Mouse (Mus musculus) intestine, postnatal 0 days (tissue): Measurements from ENCODE around the gene Usp6nl. TPM values are rescaled to one million over a fixed set of nuclear protein-coding genes. Genes with fewer than 3 reads are reported as not detected.

Source experiments
- ATAC-seq: fragments of 200-750 bp; cut with Nextera tagmentation; 2 replicates; pipeline ENCODE4 v1.8.0; 2017; ENCODE audit warnings: mild to moderate bottlenecking, moderate TSS enrichment, moderate library complexity
- H3K27ac ChIP-seq: fragments of 300-500 bp; sonication (generic); 2 replicates; pipeline ENCODE4 v1.5.1; 2014; ENCODE audit warnings: mild to moderate bottlenecking, low read depth, low read length, moderate library complexity
- H3K27me3 ChIP-seq: fragments of 300-500 bp; sonication (generic); replicated peaks from 2 replicates; pipeline ENCODE4 v1.6.1; 2014; ENCODE audit warnings: low read length, mixed read lengths; ENCODE audit not compliant: control insufficient read depth, insufficient read depth
- H3K36me3 ChIP-seq: fragments of 300-500 bp; sonication (generic); 2 replicates; pipeline ENCODE4 v1.6.1; 2014; ENCODE audit warnings: mild to moderate bottlenecking, moderate library complexity; ENCODE audit not compliant: control insufficient read depth, insufficient read depth
- H3K4me1 ChIP-seq: fragments of 300-500 bp; sonication (generic); replicated peaks from 2 replicates; pipeline ENCODE4 v1.6.1; 2014; ENCODE audit warnings: antibody characterized with exemption, low read length, mixed read lengths; ENCODE audit not compliant: control insufficient read depth, insufficient read depth
- H3K4me2 ChIP-seq: fragments of 300-500 bp; sonication (generic); replicated peaks from 2 replicates; pipeline ENCODE4 v1.6.1; 2014; ENCODE audit warnings: low read depth, mild to moderate bottlenecking, moderate library complexity
- H3K4me3 ChIP-seq: fragments of 300-500 bp; sonication (generic); 2 replicates; pipeline ENCODE4 v1.5.1; 2014; ENCODE audit warnings: low read depth, low read length
- H3K9ac ChIP-seq: fragments of 300-500 bp; sonication (generic); 2 replicates; pipeline ENCODE4 v1.6.1; 2014; ENCODE audit warnings: mild to moderate bottlenecking, low read depth, low read length
- H3K9me3 ChIP-seq: fragments of 300-500 bp; sonication (generic); 2 replicates; pipeline ENCODE4 v1.6.1; 2016; ENCODE audit warnings: mixed run types; ENCODE audit not compliant: control insufficient read depth
- CTCF ChIP-seq: sonication (generic); IDR thresholded peaks from 2 replicates; pipeline ENCODE4 v1.5.1; 2016; ENCODE audit warnings: low read depth, mild to moderate bottlenecking, control low read depth, antibody characterized with exemption, moderate library complexity
- whole genome bisulfite sequencing: fragments of 180-500 bp; shearing (Covaris S2); extraction: QIAGEN DNeasy Blood & Tissue Kit; methylation state at CpG from one replicate; pipeline ENCODE4 v1.1.7; 2014; 5-methylcytosine and 5-hydroxymethylcytosine counted together
- polyA plus RNA-seq: library from polyadenylated mRNA; unstranded; fragments of >200 nt; fragmentation: Nextera tagmentation; extraction: Ambion mirVana; gene quantifications from 2 replicates; pipeline ENCODE4 v1.2.1, GENCODE M21; 2015

The Usp6nl gene
- polyA plus RNA-seq, 1 experiment from 2014 or later = 6.8 TPM

GRCm38 (mm10) chr2:6349256-6350092 lies 27.0 kb downstream of the Usp6nl start:
- Histone ChIP-seq H3K36me3 (no peaks in the 10 kb centered on the region), H3K9me3 (no peaks in the 10 kb centered on the region), H3K27ac (0 out of 2 replicates have a peak overlapping the region, but pooled peaks have one; percentile 0), H3K4me1 (peaks cover 12% of the 10 kb centered on the region), H3K27me3 (no peaks in the 10 kb centered on the region), H3K4me3 (no peak overlapping the region), H3K9ac (no peak overlapping the region), H3K4me2 (no peak overlapping the region)
- 74% methylated on average over 11 of the region's 11 CpGs for WGBS
- no peak for ATAC-seq
- no peak for TF ChIP-seq CTCF

- H3K4me3 ChIP-seq = no peak overlapping the region
- H3K27ac ChIP-seq = no peak overlapping the region
- no peaks in the 10 kb centered on the region for H3K9me3 ChIP-seq
- 47% methylated on average over 9 of the region's 9 CpGs for WGBS
- peaks cover 12% of the 10 kb centered on the region for H3K4me1 ChIP-seq
- no peak for TF ChIP-seq CTCF
- no peak overlapping the region for H3K4me2 ChIP-seq
- H3K27me3 ChIP-seq = no peaks in the 10 kb centered on the region
- ATAC-seq = peak; percentile 48; the same call in 1 of the 2 replicates
- H3K36me3 ChIP-seq = no peaks in the 10 kb centered on the region
- no peak overlapping the region for H3K9ac ChIP-seq
Measured at GRCm38 (mm10) chr2:6350164-6350563, 27.7 kb downstream of the Usp6nl start.

DNA sequence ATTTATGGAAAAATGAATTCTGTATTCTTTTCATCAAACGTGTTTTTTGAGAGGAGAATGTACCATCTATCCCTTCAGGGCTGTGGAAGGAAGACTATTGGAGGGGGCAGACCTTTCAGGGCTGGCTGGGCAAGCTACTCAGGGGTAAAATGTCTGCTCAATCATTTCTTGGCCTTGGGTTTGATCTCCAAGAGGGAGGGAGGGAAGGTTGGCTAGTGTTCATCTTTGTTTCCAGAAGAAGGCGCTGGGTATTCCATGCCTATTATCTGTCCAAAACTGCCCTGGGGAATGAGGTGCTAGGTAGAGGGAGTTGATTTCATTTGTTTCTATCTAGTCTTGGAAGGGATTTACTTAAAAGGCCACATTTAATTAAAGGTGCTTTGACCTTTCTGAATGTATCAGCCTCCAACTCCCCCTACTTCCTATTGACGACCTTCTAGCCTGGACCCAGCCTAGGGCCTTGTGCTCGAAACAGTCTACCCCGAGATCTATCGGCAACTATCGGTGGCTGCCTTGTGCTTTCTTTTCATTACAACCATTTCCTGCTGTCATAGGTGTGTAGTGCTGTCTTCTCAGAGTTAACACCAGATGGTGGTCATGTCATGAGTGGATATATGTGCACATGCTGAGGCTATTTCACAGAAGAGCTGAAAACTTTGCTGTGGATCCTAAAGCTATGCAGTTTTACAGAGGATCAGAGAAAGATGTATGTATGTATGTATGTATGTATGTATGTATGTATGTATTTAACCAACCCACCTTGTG lies 28.6 kb downstream of the Usp6nl start:
- H3K4me2 ChIP-seq = no peak overlapping the region
- no peaks in the 10 kb centered on the region for H3K27me3 ChIP-seq
- H3K4me3 ChIP-seq = no peak overlapping the region
- H3K4me1 ChIP-seq = peaks cover 12% of the 10 kb centered on the region
- no peak overlapping the region for H3K9ac ChIP-seq
- no peaks in the 10 kb centered on the region for H3K9me3 ChIP-seq
- ATAC-seq = no peak
- 72% methylated on average over 7 of the region's 7 CpGs for WGBS
- H3K27ac ChIP-seq = no peak overlapping the region
- no peaks in the 10 kb centered on the region for H3K36me3 ChIP-seq
- peak; percentile 50 for TF ChIP-seq CTCF

GRCm38 (mm10) chr2:6352541-6352971 lies 30.1 kb downstream of the Usp6nl start:
- peak; percentile 37; the same call in 1 of the 2 replicates for ATAC-seq
- H3K27ac ChIP-seq = peak overlapping the region; percentile 37; the same call in 1 of the 2 replicates
- no peak; the same call in 1 of the 2 replicates for TF ChIP-seq CTCF
- WGBS = 16% methylated on average over 14 of the region's 14 CpGs
- no peaks in the 10 kb centered on the region for H3K36me3 ChIP-seq
- no peaks in the 10 kb centered on the region for H3K27me3 ChIP-seq
- peak overlapping the region; percentile 63 for H3K4me2 ChIP-seq
- peaks cover 12% of the 10 kb centered on the region for H3K4me1 ChIP-seq
- H3K9me3 ChIP-seq = no peaks in the 10 kb centered on the region
- H3K4me3 ChIP-seq = peak overlapping the region; percentile 18
- peak overlapping the region; percentile 34; the same call in 1 of the 2 replicates for H3K9ac ChIP-seq

GRCm38 (mm10) chr2:6353060-6353459 lies 30.6 kb downstream of the Usp6nl start:
- Histone ChIP-seq H3K4me2 (peak overlapping the region; percentile 63), H3K36me3 (no peaks in the 10 kb centered on the region), H3K9me3 (no peaks in the 10 kb centered on the region), H3K27ac (no peak overlapping the region), H3K27me3 (no peaks in the 10 kb centered on the region), H3K9ac (no peak overlapping the region), H3K4me1 (peaks cover 12% of the 10 kb centered on the region), H3K4me3 (peak overlapping the region; percentile 18)
- no peak for TF ChIP-seq CTCF
- peak; percentile 15; the same call in 1 of the 2 replicates for ATAC-seq
- 25% methylated on average over 4 of the region's 4 CpGs for WGBS

- no peak overlapping the region for H3K27ac ChIP-seq
- no peak overlapping the region for H3K4me2 ChIP-seq
- no peak for ATAC-seq
- H3K9ac ChIP-seq = no peak overlapping the region
- TF ChIP-seq CTCF = no peak
- H3K9me3 ChIP-seq = no peaks in the 10 kb centered on the region
- no peak overlapping the region for H3K4me3 ChIP-seq
- no peaks in the 10 kb centered on the region for H3K27me3 ChIP-seq
- H3K36me3 ChIP-seq = no peaks in the 10 kb centered on the region
- WGBS = 94% methylated on average over 7 of the region's 7 CpGs
- peaks cover 8% of the 10 kb centered on the region; the same call in 1 of the 2 replicates for H3K4me1 ChIP-seq
Measured at GRCm38 (mm10) chr2:6357306-6357705, 34.8 kb downstream of the Usp6nl start.
